Mouse (Mus musculus): Measurements from ENCODE around the gene Cyp4f16. TPM values are rescaled to one million over a fixed set of nuclear protein-coding genes. Genes with fewer than 3 reads are reported as not detected.
A peak's percentile ranks its signal among the peaks of the same experiment; 100 is the strongest.
"Not testable (repeated sequence)": the region's sequence is repeated elsewhere in the genome, so short reads cannot be mapped to it uniquely, and the experiment has no call there.

Cyp4f16 gene
- polyA plus RNA-seq, 2 experiments = 3.0 to 3.1 TPM

DNA sequence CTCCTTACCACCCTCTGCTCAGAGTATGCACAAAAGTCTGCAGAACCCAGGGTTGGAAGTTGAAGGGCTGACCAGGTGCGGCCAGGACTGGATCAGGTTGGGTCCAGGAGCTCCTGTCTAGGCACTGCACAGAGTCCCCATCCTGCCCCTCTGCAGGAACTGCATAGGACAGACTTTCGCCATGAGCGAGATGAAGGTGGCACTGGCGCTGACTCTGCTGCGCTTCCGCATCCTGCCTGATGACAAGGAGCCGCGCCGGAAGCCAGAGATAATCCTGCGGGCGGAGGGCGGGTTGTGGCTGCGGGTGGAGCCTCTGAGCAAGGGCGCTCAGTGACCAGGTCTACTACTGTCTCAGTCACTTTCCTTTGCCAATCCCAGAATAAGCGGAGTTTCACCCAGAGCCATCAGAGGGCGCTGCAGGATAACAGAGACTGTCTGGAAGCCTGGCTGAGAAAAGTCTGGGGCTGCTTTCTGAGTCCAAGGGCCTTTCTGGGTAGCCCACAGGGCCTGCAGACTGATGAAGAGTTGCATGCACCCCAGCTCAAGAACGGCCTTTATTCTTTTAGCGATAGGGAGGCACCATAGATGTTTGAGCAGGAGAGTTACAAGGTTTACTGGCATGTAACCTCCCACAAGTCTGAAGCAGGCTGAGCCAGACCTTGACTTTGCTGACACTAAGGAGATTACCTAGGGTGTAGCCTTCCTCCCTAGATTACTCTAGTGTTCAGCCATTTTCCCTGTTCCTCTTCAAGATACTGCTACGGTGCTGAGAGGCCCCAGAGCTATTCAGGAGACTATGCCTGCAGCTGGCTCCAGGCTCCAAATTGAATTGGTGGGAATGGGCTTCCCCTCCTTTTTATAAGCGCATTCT is 14.8 kb downstream of the Cyp4f16 start:
- DNase-seq (ENCODE audit: low read depth in 3 of 3, low spot score in 3 of 3) = peak; percentile 47 to 65 (median 53)
- Histone ChIP-seq H3K9me3 (ENCODE audit: control insufficient read depth, low read length) (no peaks in the 10 kb centered on the region), H3K4me3 (ENCODE audit: insufficient read depth in 1 of 2, low read depth in 2 of 2, low read length in 2 of 2) (peak overlapping the region; percentile 18 to 28; a peak in 3 of 4 replicates), H3K27me3 (ENCODE audit: control insufficient read depth, insufficient read depth, low read length) (no peaks in the 10 kb centered on the region), H3K27ac (no peak overlapping the region), H3K4me1 (replicated peaks; ENCODE audit: control insufficient read depth in 2 of 2, insufficient read depth in 2 of 2, low read length in 1 of 2) (no peaks in the 10 kb centered on the region), H3K9ac (replicated peaks) (no peak overlapping the region), H3K36me3 (replicated peaks; ENCODE audit: control insufficient read depth, insufficient read depth, low read depth) (no peaks in the 10 kb centered on the region), H3K4me2 (ENCODE audit: low read depth) (peak overlapping the region; percentile 47)
- TF ChIP-seq CTCF (IDR thresholded peaks at IDR 0.05; ENCODE audit: low read depth) (peak; percentile 78), EP300 (IDR thresholded peaks at IDR 0.05; ENCODE audit: low read depth) (no peak)
- peak; percentile 65 for ATAC-seq (ENCODE audit: insufficient read depth)
- WGBS (ENCODE audit: insufficient replicate concordance) = 10% methylated on average over 20 of the region's 20 CpGs

- H3K4me3 ChIP-seq (ENCODE audit: insufficient read depth in 1 of 2, low read depth in 2 of 2, low read length in 2 of 2); H3K27me3 ChIP-seq (ENCODE audit: control insufficient read depth, insufficient read depth, low read length); H3K9ac ChIP-seq (replicated peaks); H3K4me1 ChIP-seq (replicated peaks; ENCODE audit: control insufficient read depth in 2 of 2, insufficient read depth in 2 of 2, low read length in 1 of 2); H3K9me3 ChIP-seq (ENCODE audit: control insufficient read depth, low read length); DNase-seq (ENCODE audit: low read depth in 3 of 3, low spot score in 3 of 3); H3K36me3 ChIP-seq (replicated peaks; ENCODE audit: control insufficient read depth, insufficient read depth, low read depth); H3K27ac ChIP-seq; H3K4me2 ChIP-seq (ENCODE audit: low read depth); ATAC-seq (ENCODE audit: insufficient read depth): not testable (repeated sequence)
- 38% methylated on average over 1 of the region's 1 CpGs for WGBS (ENCODE audit: insufficient replicate concordance)
Measured at GRCm38 (mm10) chr17:32553016-32553415, 16.7 kb downstream of the Cyp4f16 start.

GRCm38 (mm10) chr17:32554368-32554767 is 18.0 kb downstream of the Cyp4f16 start:
- H3K27me3 ChIP-seq (ENCODE audit: control insufficient read depth, insufficient read depth, low read length); H3K4me2 ChIP-seq (ENCODE audit: low read depth); H3K4me3 ChIP-seq (ENCODE audit: insufficient read depth in 1 of 2, low read depth in 2 of 2, low read length in 2 of 2); ATAC-seq (ENCODE audit: insufficient read depth); DNase-seq (ENCODE audit: low read depth in 3 of 3, low spot score in 3 of 3); H3K36me3 ChIP-seq (replicated peaks; ENCODE audit: control insufficient read depth, insufficient read depth, low read depth); H3K27ac ChIP-seq; H3K9me3 ChIP-seq (ENCODE audit: control insufficient read depth, low read length); H3K4me1 ChIP-seq (replicated peaks; ENCODE audit: control insufficient read depth in 2 of 2, insufficient read depth in 2 of 2, low read length in 1 of 2); H3K9ac ChIP-seq (replicated peaks): not testable (repeated sequence)
- WGBS (ENCODE audit: insufficient replicate concordance) = 53% methylated on average over 9 of the region's 9 CpGs

- ATAC-seq (ENCODE audit: insufficient read depth); H3K4me3 ChIP-seq (ENCODE audit: insufficient read depth in 1 of 2, low read depth in 2 of 2, low read length in 2 of 2); H3K27ac ChIP-seq; DNase-seq (ENCODE audit: low read depth in 3 of 3, low spot score in 3 of 3); H3K9ac ChIP-seq (replicated peaks); H3K4me1 ChIP-seq (replicated peaks; ENCODE audit: control insufficient read depth in 2 of 2, insufficient read depth in 2 of 2, low read length in 1 of 2); H3K36me3 ChIP-seq (replicated peaks; ENCODE audit: control insufficient read depth, insufficient read depth, low read depth); H3K27me3 ChIP-seq (ENCODE audit: control insufficient read depth, insufficient read depth, low read length); H3K4me2 ChIP-seq (ENCODE audit: low read depth); H3K9me3 ChIP-seq (ENCODE audit: control insufficient read depth, low read length): not testable (repeated sequence)
- WGBS (ENCODE audit: insufficient replicate concordance) = 63% methylated on average over 2 of the region's 2 CpGs
Measured at GRCm38 (mm10) chr17:32563301-32563700, 26.9 kb downstream of the Cyp4f16 start.

DNA sequence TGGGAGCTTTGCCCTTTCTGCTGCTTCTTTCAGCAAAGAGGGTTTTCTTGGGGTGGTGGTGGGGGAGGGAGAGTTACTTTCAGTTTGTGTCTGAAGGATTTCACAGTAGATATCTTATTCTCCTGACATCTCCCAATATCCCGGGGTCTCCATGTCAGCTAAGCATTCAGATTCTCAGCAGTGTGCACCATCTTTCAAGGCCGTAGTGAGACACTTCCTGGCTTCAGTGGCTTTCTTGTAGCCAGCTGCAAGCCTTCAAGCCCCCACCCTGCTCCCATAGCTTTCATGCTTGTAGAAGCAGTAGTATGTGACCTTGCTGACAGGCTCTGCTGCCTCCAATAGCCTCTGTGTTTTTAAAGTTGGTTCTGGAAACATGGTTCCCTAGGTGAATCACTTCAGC is 36.9 kb downstream of the Cyp4f16 start:
- not testable (repeated sequence) for H3K9me3 ChIP-seq (ENCODE audit: control insufficient read depth, low read length); H3K9ac ChIP-seq (replicated peaks); H3K4me1 ChIP-seq (replicated peaks; ENCODE audit: control insufficient read depth in 2 of 2, insufficient read depth in 2 of 2, low read length in 1 of 2); H3K27ac ChIP-seq; H3K4me2 ChIP-seq (ENCODE audit: low read depth); ATAC-seq (ENCODE audit: insufficient read depth); H3K36me3 ChIP-seq (replicated peaks; ENCODE audit: control insufficient read depth, insufficient read depth, low read depth); DNase-seq (ENCODE audit: low read depth in 3 of 3, low spot score in 3 of 3); H3K4me3 ChIP-seq (ENCODE audit: insufficient read depth in 1 of 2, low read depth in 2 of 2, low read length in 2 of 2); H3K27me3 ChIP-seq (ENCODE audit: control insufficient read depth, insufficient read depth, low read length)
- WGBS (ENCODE audit: insufficient replicate concordance) = 52% methylated on average over 2 of the region's 2 CpGs

Data from liver, embryonic 14.5 days (tissue).